Mouse (Mus musculus) liver, embryonic 14 days (tissue): Measurements from ENCODE around the gene Ubxn11. TPM values are rescaled to one million over a fixed set of nuclear protein-coding genes. Genes with fewer than 3 reads are reported as not detected.

ENCODE experiments used
- polyA plus RNA-seq: library from polyadenylated mRNA; depleted of rRNA; stranded (reverse); fragments of >200 nt; gene quantifications from 2 replicates; pipeline ENCODE4 v1.2.3, GENCODE M21; 2012; rRNA removed

The Ubxn11 gene
- 1.2 and 1.5 TPM in 2 replicates for polyA plus RNA-seq

DNA sequence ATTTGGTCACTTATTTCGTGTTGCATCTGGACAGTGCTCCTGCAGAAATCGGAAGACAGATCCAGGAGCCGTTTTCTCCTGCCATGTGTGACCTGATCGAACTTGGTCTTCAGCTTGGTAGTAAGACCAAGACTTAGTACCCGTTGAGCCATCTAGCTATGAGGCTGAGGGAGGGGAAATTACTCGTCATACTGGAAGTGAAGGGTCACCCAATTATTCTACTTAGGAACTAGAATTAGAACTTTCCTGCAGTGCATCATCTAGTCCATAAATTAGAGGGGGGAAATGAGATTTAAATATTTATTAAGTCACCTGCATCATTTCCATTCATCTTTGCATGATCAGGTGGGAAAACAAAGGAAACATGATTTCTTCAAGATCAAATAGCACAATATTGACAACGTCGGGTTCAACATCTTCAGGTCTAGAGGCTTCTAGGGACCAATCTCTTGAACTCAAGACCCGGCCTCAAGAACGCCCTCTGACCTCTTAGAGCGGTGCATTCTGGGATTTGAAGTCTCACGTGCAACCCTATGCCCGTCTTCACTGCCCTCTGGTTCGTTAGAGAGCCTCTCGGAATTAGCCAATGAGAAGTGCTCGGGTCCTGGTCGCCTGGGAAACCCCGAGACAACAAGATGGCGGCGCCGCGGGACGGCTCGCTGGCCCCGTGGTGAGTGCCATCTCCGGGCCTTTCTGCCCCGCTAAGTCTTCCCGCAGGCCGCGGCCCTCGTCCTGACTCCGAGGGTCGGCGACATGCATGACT, at the start of gene Ubxn11:
Ubxn11 (plus strand) TSS at position 592 of the 763 bp plus-strand sequence.

DNA sequence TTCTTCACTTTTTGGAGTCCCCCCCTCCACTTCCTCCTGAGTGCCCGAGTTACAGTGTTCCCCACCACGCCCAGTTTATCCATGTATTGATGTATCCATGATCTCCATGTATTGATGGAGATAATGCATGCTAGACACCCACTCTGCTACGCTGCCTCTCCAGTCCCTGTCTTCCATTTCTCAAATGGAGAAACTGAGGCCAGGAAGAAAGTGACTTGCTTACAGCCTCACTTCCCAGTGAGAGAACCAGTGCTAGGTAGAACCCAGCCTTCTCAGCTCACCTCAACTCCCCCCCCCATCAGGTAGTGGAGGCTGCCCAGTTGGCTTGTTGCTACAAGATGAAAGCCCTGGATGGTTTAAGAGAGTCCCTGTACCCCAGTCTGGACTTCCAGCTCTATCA, 48.8 kb upstream of the Ubxn11 start, which contains the start of gene Zfp683:
Zfp683 (plus strand) TSS at position 301 of the 400 bp plus-strand sequence.

DNA sequence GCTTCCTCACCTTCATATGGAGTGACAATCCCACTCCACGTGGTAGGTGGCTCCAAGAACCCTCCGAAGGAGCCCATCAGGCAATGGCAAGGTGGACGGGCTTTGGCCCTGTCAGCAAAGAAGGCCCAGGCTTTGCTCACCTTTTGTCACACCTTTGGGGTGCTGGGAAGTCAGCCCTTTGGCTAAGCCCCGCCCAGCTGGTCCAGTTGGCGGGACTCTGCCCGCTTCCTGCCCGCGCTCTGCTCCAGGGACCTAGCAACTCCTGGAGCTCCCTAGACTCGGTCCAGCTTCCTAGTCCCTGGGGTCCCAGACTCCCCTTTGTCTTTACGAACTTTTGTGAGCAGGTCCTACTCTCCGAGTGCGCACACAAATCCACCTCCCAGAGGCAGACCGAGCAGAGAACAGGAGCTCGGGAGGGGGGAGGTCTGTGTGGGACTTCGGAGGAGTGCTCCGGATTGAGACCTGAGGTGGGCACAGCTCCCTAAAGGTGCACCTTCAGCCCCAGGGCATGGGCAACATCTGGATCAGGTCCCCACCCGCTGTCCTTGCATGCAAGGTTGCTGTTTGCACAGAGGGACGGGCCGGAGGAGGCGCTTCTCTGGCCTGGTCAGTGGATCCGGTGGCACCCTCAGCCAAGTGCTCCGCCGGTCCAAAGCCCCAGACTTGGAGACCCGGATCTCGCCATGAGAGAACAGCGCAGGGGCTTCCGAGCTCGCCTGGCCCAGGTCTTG, 42.1 kb upstream of the Ubxn11 start, which contains the start of gene Crybg2:
Crybg2 (plus strand) TSS at position 681 of the 731 bp plus-strand sequence.

DNA sequence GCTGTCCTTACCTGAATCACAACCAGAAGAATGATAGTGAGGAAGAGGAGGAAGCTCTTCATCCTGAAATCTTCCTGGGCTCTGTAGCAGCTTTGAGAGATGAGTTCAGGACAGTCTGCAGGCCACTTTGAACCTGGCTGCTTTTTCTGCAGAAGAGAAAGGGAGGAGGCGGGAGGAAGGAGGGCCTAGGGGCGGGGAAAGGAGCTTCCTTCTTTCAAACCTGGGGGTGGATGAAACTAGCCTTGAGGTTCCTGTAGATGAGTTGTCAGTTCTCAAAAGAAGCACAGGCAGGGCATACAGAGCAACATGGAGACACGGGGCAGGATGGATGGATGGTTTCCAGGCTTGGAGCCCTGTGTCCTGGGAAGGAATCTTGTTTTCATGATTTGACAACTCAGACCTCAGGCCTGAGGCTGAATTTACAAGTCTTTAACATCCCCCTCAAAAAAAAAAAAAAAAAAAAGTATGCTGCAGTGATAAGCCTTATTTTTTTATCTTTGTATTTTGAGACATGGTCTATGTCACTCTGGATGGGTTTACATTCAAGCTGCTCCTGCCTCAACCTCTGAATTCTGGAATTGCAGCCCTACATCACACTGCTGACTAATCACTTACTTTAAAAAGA, 7.3 kb upstream of the Ubxn11 start, which contains the start of gene Cd52:
Cd52 (minus strand) TSS at position 160 of the 625 bp plus-strand sequence.

DNA sequence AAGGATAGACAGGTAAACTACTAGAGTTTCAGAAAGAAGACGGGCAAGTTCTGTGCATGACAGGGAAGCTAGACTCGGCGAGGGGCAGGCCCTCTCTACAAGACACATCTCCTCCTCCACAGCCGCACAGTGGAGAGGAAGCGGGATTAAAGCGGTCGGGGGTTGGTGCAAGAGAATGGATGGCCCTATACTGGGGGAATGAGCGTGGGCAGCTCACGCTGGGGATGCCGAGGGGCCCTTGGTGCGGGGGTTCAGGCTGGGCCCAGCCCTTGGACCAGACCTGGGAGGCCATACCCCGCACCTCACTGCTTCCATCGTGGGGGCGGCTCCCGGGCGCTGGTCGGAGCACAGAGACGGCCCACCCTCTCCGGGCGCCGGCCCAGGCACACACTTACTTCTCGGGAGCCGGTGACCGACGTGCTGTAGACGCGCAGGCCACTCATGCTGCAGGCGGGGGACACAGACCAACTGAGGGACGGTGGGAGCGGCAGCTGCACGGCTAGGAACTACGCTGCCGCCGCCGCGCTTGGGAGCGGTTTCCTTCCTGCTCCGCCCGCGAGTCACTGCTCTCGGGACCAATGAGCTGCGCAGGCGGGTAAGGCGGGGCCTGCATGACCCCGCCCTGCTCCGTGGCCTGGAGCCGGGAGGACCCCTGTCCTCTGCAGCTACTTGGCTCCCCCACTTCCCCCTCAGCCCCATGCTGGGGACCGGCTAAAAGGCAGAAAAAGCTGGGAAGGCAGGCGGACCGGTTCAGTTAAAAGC, 26.0 kb downstream of the Ubxn11 start, which contains the start of gene Sh3bgrl3:
Sh3bgrl3 (minus strand) TSS at position 569 of the 762 bp plus-strand sequence.

Other genes with a start within 250 kb of the Ubxn11 start
- gene Rps6ka1, start 214.8 kb upstream of the Ubxn11 start, polyA plus RNA-seq, result 24.4 and 28.9 TPM in 2 replicates
- 288 and 295 TPM in 2 replicates for gene Hmgn2, start 133.9 kb upstream of the Ubxn11 start, polyA plus RNA-seq
- 12.7 and 14.1 TPM in 2 replicates for gene Dhdds, start 101.7 kb upstream of the Ubxn11 start, polyA plus RNA-seq
- 1.1 and 1.5 TPM in 2 replicates for gene Lin28a, start 83.7 kb upstream of the Ubxn11 start, polyA plus RNA-seq
- gene Zfp683, start 48.7 kb upstream of the Ubxn11 start, polyA plus RNA-seq, result 0.01 and 0.02 TPM in 2 replicates
- 0.07 and 0.48 TPM in 2 replicates for gene Crybg2, start 41.8 kb upstream of the Ubxn11 start, polyA plus RNA-seq
- 14.2 and 19.7 TPM in 2 replicates for gene Cd52, start 7.5 kb upstream of the Ubxn11 start, polyA plus RNA-seq
- 61.5 and 81.2 TPM in 2 replicates for gene Sh3bgrl3, start 26.2 kb downstream of the Ubxn11 start, polyA plus RNA-seq
- gene Cep85, start 84.5 kb downstream of the Ubxn11 start, polyA plus RNA-seq, result 14.3 and 19.2 TPM in 2 replicates
- not detected in 2 replicates for gene Gm7534, start 100.4 kb downstream of the Ubxn11 start, polyA plus RNA-seq
- gene Catsper4, start 124.8 kb downstream of the Ubxn11 start, polyA plus RNA-seq, result not detected in 2 replicates
- gene Cnksr1, start 135.8 kb downstream of the Ubxn11 start, polyA plus RNA-seq, result 0.03 and 0.08 TPM in 2 replicates
- not detected in 2 replicates for gene E130218I03Rik, start 141.1 kb downstream of the Ubxn11 start, polyA plus RNA-seq
- gene Zfp593, start 143.0 kb downstream of the Ubxn11 start, polyA plus RNA-seq, result 6.0 and 6.2 TPM in 2 replicates
- gene Gm30191, start 144.4 kb downstream of the Ubxn11 start, polyA plus RNA-seq, result not detected in 2 replicates
- 0.72 and 0.92 TPM in 2 replicates for gene Grrp1, start 151.5 kb downstream of the Ubxn11 start, polyA plus RNA-seq
- gene Pdik1l, start 185.3 kb downstream of the Ubxn11 start, polyA plus RNA-seq, result 5.1 and 5.3 TPM in 2 replicates
- gene Trim63, start 212.6 kb downstream of the Ubxn11 start, polyA plus RNA-seq, result 0.06 and 0.16 TPM in 2 replicates
- 0.02 and 0.03 TPM in 2 replicates for gene Slc30a2, start 240.6 kb downstream of the Ubxn11 start, polyA plus RNA-seq